38 mouse cellular contexts compared by ENCODE assay signal in genomic region chr13:65262086-65262485, GRCm38 (mm10). TPM values are rescaled to one million over a fixed set of nuclear protein-coding genes. Genes with fewer than 3 reads are reported as not detected.
"Had no signal": no experiment of that assay in that cellular context is flagged by ENCODE, and none has a peak within 500 bp of the region (broad histone marks: within the 10 kb centered on the region; RNA-seq: fewer than 3 reads in every experiment).

No protein-coding gene starts in this region.

- H3K4me1 ChIP-seq: limb, embryonic 10.5 days; limb, embryonic 12.5 days; limb, embryonic 13.5 days; limb, embryonic 15.5 days; liver, embryonic 12.5 days; liver, embryonic 13.5 days; liver, embryonic 15.5 days; lung, embryonic 15.5 days; megakaryocyte, embryonic 14.5 days; midbrain, embryonic 12.5 days; midbrain, embryonic 13.5 days; midbrain, embryonic 15.5 days; neural tube, embryonic 12.5 days had no signal

- H3K9ac ChIP-seq: limb, embryonic 12.5 days; limb, embryonic 13.5 days; limb, embryonic 15.5 days; liver, embryonic 12.5 days; liver, embryonic 13.5 days; liver, embryonic 14.5 days; liver, embryonic 15.5 days; liver, postnatal 0 days; lung, embryonic 14.5 days; lung, embryonic 15.5 days; midbrain, embryonic 12.5 days; midbrain, embryonic 13.5 days; midbrain, embryonic 15.5 days; neural tube, embryonic 12.5 days had no signal

- H3K27ac ChIP-seq: limb, embryonic 10.5 days; limb, embryonic 12.5 days; limb, embryonic 13.5 days; limb, embryonic 15.5 days; liver, embryonic 12.5 days; liver, embryonic 13.5 days; liver, embryonic 14.5 days; liver, embryonic 15.5 days; lung, embryonic 15.5 days; macrophage; midbrain, embryonic 10.5 days; midbrain, embryonic 12.5 days; midbrain, embryonic 13.5 days; midbrain, embryonic 15.5 days; neural tube, embryonic 12.5 days had no signal

- H3K4me3 ChIP-seq: limb, embryonic 10.5 days; limb, embryonic 12.5 days; limb, embryonic 13.5 days; limb, embryonic 15.5 days; liver, embryonic 12.5 days; liver, embryonic 13.5 days; liver, embryonic 15.5 days; lung, embryonic 15.5 days; megakaryocyte, embryonic 14.5 days; midbrain, embryonic 10.5 days; midbrain, embryonic 12.5 days; midbrain, embryonic 13.5 days; midbrain, embryonic 15.5 days; myocyte; neural tube, embryonic 12.5 days had no signal

- DNase-seq: left cerebral cortex, postnatal 4 days; liver; liver, embryonic 13.5 days; liver, postnatal 0 days; lung, adult 18-20 months; lung, adult 2 months; lung, embryonic 14.5 days; lung, postnatal 10 days; lung, postnatal 14 days; lung, postnatal 36 days; lung, postnatal 4 days; midbrain, embryonic 14.5 days had no signal

- H3K27me3 ChIP-seq: lung, embryonic 15.5 days; midbrain, embryonic 13.5 days; midbrain, embryonic 15.5 days; neural tube, embryonic 12.5 days had no signal

- ATAC-seq: liver, embryonic 12.5 days; liver, postnatal 0 days; lung, postnatal 0 days; midbrain, embryonic 13.5 days; midbrain, embryonic 15.5 days; midbrain, embryonic 16.5 days had no signal

- H3K4me2 ChIP-seq: limb, embryonic 12.5 days; limb, embryonic 13.5 days; limb, embryonic 15.5 days; liver, embryonic 11.5 days; liver, embryonic 12.5 days; liver, embryonic 13.5 days; liver, embryonic 15.5 days; lung, embryonic 14.5 days; lung, embryonic 15.5 days; midbrain, embryonic 11.5 days; midbrain, embryonic 12.5 days; midbrain, embryonic 13.5 days; midbrain, embryonic 15.5 days; neural tube, embryonic 12.5 days had no signal

RNA-seq across cellular contexts. Expression of gene Gm10775, which starts 2.7 kb away (rescaled TPM):
- polyA plus RNA-seq: limb, embryonic 10.5 days; limb, embryonic 11.5 days; limb, embryonic 12.5 days; limb, embryonic 13.5 days; limb, embryonic 14.5 days; limb, embryonic 15.5 days; liver, adult 2 months; liver, embryonic 11.5 days; liver, embryonic 12.5 days; liver, embryonic 13.5 days; liver, embryonic 14.5 days; liver, embryonic 15.5 days; liver, embryonic 16.5 days; liver, postnatal 0 days; lung, adult 2 months; lung, embryonic 14.5 days; lung, embryonic 15.5 days; lung, embryonic 16.5 days; lung, postnatal 0 days; macrophage; midbrain, embryonic 10.5 days; midbrain, embryonic 11.5 days; midbrain, embryonic 12.5 days; midbrain, embryonic 13.5 days; midbrain, embryonic 14.5 days; myocyte; neural tube, embryonic 11.5 days; neural tube, embryonic 12.5 days had no signal

RNA-seq across cellular contexts. Expression of gene Nlrp4f, which starts 56.3 kb away (rescaled TPM):
- polyA plus RNA-seq: limb, embryonic 14.5 days; limb, embryonic 15.5 days; liver, adult 2 months; liver, embryonic 11.5 days; liver, embryonic 12.5 days; liver, embryonic 13.5 days; liver, embryonic 15.5 days; liver, embryonic 16.5 days; liver, postnatal 0 days; lung, adult 2 months; lung, embryonic 14.5 days; lung, embryonic 15.5 days; lung, embryonic 16.5 days; lung, postnatal 0 days; midbrain, embryonic 11.5 days; midbrain, embryonic 12.5 days; midbrain, embryonic 13.5 days; midbrain, embryonic 16.5 days; myocyte had no signal
